Mouse (Mus musculus): Measurements from ENCODE around the gene Wars.
"Not testable (repeated sequence)": the region's sequence is repeated elsewhere in the genome, so short reads cannot be mapped to it uniquely, and the experiment has no call there.

Wars gene

GRCm38 (mm10) chr12:108852822-108853221 is 41.2 kb downstream of the Wars start:
- DNase-seq, result no peak

GRCm38 (mm10) chr12:108850886-108851285 is 43.1 kb downstream of the Wars start:
- DNase-seq, result no peak

GRCm38 (mm10) chr12:108850129-108850528 is 43.8 kb downstream of the Wars start:
- no peak for DNase-seq

- DNase-seq, result no peak
Measured at GRCm38 (mm10) chr12:108849488-108850022, 44.4 kb downstream of the Wars start.

GRCm38 (mm10) chr12:108848033-108848432 is 45.9 kb downstream of the Wars start:
- DNase-seq, result not testable (repeated sequence)

DNA sequence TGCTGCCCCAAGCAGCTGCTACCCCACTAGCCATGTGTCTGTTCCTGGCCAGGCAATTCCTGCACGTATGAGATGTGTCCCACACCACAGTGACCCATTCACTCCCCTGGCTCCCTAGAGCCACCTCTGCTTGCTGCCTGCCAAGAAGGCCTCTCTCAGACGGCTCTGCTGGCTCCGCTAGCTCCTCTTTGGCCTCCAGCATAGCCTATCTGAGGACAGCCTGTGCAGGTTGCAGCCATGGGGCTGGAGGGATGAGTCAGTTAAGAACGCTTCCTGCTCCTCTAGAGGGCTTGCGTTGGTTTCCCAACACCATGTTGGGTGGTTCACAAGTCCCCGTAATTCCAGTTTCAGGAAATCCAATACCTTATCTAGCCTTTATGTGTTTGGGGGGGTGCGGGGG is 51.3 kb downstream of the Wars start:
- no peak for DNase-seq

GRCm38 (mm10) chr12:108841181-108841580 is 52.8 kb downstream of the Wars start:
- no peak for DNase-seq

GRCm38 (mm10) chr12:108836722-108837121 is 57.3 kb downstream of the Wars start:
- DNase-seq, result peak; percentile 17

GRCm38 (mm10) chr12:108835840-108836409 is 58.0 kb downstream of the Wars start, which contains the start of the genes Slc25a29 and Slc25a47:
Gene Slc25a29 (minus strand): TSS chr12:108835883.
Gene Slc25a47 (plus strand): TSS chr12:108836046.
- peak; percentile 95 for DNase-seq

GRCm38 (mm10) chr12:108835208-108835839 is 58.6 kb downstream of the Wars start:
- no peak for DNase-seq

GRCm38 (mm10) chr12:108834786-108835185 is 59.2 kb downstream of the Wars start:
- DNase-seq, result no peak

DNA sequence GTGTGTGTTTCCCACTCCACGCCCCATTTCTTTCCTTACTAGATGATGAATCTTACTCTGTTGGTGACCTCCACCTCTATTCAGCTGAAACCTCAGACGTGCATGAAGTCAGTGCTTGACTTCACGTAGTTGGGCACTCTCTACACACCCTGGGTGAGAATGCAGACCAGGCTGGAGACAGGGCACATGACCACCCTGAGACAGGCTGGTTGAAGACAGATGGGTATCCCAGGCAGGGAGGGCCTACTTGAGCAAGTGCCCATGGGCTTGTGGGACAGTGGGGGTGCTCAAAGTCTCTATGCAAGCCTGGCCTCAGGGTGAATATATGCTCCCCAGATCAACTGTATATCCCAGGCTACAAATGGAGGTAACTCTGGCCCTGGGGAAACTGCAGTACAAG is 59.6 kb downstream of the Wars start:
- no peak for DNase-seq

DNA sequence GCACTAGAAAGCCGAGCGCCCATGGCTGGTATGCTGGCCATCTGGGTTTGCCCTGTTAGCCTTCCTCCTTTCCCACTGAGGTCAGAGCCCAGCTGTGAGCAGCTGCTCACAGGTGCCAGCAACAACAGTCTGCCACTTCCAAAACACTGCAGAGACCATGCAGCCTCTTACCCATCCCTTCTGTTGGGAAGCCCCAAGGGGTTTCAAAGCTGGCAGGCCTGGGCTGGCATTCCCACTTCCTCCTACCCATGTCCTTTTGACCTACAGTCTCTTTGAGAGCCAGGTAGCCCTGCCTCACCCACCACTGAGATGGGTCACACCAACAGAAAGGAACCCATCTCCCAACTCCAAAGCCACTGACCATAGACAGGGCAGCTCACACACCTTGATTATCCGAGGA is 60.6 kb downstream of the Wars start:
- DNase-seq, result no peak

- DNase-seq, result no peak
Measured at GRCm38 (mm10) chr12:108832851-108833250, 61.1 kb downstream of the Wars start.

GRCm38 (mm10) chr12:108831966-108832643 is 61.9 kb downstream of the Wars start:
- no peak for DNase-seq

DNA sequence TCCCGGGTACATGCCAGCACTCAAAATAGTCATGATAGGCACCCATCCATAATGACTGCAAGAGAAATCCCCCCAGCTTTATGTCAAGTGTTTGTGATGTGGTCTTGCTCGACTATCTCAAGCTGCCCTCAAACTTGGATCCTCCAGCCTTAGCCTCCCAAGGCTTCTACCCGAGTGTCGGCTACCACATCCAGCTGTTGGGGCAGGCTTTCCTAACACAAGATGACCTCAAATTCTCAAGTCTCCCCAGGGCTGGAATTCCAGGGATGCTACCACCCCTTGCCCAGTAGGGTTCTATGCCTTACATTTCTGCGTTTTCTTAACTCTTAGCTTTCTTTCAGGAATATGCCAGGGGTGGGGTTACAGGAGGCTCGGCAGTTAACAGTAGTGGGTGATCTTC is 63.6 kb downstream of the Wars start:
- no peak for DNase-seq

DNA sequence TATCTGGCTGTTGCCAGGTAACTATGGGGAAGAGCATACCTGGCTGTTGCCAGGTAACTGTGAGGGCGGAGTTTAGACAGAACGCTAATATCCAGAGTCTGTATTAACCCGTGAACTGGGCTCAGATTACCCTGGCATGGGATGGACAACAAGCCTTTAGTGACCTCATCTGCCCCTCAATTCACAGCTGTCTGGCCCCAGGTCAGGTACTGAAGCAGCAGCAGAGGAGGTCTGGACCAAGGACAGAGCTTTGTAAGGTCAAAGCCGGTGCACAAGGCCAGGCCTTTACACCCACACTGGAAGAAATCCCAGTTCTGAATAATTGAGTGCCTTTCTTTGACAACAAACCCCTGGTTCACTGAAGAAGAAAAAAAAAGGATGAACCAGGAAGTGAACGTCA is 64.3 kb downstream of the Wars start:
- DNase-seq, result no peak

GRCm38 (mm10) chr12:108827641-108828040 is 66.3 kb downstream of the Wars start:
- no peak for DNase-seq

GRCm38 (mm10) chr12:108826958-108827535 is 66.9 kb downstream of the Wars start:
- DNase-seq, result no peak

GRCm38 (mm10) chr12:108826282-108826957 is 67.6 kb downstream of the Wars start:
- no peak for DNase-seq

DNA sequence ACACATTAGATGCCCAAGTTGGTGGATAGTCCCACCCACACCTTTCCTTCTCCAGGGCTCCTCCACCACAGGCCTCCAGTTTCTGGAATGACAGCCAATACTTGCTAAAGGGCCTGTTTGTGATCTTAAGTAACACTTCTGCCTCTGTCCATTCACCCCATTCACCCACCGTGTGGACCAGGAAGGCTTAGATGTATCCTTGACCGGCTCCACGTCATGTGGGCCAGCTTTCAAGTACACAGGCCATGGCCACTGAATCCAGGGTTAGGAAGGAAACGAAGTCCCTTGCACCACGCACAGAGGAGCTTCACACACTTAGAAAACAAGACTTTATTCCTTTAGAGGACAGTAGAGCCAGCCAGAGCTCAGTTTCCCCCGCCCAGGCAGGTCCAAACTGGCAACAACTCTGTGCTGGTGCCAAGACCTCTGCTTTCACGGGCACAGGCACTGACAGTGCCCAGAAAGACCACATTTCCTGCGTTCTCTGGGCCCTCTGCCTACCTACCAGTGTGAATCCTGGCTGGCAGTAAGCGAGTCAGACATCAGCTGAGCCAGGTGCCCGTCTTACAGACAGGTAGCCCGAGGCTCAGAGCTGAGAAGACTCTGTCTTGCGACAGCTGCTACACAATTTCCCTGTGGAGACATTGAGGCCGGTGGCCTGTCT is 68.3 kb downstream of the Wars start:
- no peak for DNase-seq

DNA sequence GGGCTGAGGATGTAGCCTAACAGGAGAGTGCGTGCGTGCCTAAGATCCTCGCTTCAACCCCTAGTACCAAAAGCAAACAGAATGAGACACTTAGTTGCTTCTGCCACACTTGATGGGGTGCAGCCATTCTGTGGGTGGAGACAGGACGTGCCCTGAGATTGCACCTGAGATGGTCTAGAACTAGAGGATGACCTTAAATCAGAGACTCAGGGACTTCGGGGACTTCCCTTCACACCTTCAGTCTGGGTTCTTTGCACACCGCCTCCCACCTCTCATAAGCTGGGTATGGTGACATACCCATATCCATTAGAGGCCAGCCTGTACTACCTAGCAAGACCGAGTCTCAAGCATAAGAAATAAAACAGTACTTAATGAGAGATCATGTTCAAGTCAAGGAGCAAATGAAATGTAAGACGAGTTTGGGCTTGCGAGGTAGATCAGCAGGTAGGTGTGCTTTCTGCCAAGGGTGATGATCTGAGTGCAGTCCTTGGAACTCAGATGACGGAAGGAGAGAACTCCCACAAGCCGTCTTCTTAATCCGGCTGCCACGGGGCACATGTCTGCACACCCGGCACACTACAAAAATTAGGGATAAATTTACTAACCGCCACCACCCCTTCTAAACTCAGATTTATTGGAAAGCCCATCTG is 69.6 kb downstream of the Wars start:
- DNase-seq, result no peak

Data from thymus, postnatal 14 days (tissue).